Mouse (Mus musculus) right cerebral cortex, adult 2 months (tissue): ENCODE results near the gene Ank2.
"Not testable (repeated sequence)": the region's sequence is repeated elsewhere in the genome, so short reads cannot be mapped to it uniquely, and the experiment has no call there.

Source experiments
- DNase-seq, 2 experiments: peaks; one replicate each; pipeline ENCODE4 v3.0.0; 2021 to 2022; ENCODE audit warnings: low spot score in 2 of 2

The Ank2 gene

GRCm38 (mm10) chr3:127485174-127485573, 14.0 kb downstream of the Ank2 start:
- peak; percentile 52 for DNase-seq

GRCm38 (mm10) chr3:127481658-127482057, 17.5 kb downstream of the Ank2 start:
- no peak for DNase-seq

GRCm38 (mm10) chr3:127480369-127480768, 18.8 kb downstream of the Ank2 start:
- DNase-seq, result not testable (repeated sequence)

GRCm38 (mm10) chr3:127474115-127474514, 25.0 kb downstream of the Ank2 start:
- DNase-seq, result no peak

- no peak for DNase-seq
These were observed 29.9 kb downstream of the Ank2 start for GRCm38 (mm10) chr3:127469164-127469752.

GRCm38 (mm10) chr3:127468569-127468968, 30.6 kb downstream of the Ank2 start:
- DNase-seq, result no peak

- DNase-seq, result no peak
These were observed 35.2 kb downstream of the Ank2 start for GRCm38 (mm10) chr3:127463816-127464480.

GRCm38 (mm10) chr3:127463165-127463564, 36.0 kb downstream of the Ank2 start:
- no peak for DNase-seq

- DNase-seq, result no peak
These were observed 36.7 kb downstream of the Ank2 start for GRCm38 (mm10) chr3:127462413-127462812.

- DNase-seq, result no peak
These were observed 38.2 kb downstream of the Ank2 start for GRCm38 (mm10) chr3:127460891-127461437.

- no peak for DNase-seq
These were observed 39.3 kb downstream of the Ank2 start for GRCm38 (mm10) chr3:127459858-127460257.

- no peak for DNase-seq
These were observed 40.2 kb downstream of the Ank2 start for GRCm38 (mm10) chr3:127458925-127459324.

GRCm38 (mm10) chr3:127458420-127458798, 40.7 kb downstream of the Ank2 start:
- DNase-seq, result no peak

GRCm38 (mm10) chr3:127457761-127458419, 41.3 kb downstream of the Ank2 start:
- no peak for DNase-seq

GRCm38 (mm10) chr3:127453738-127454137, 45.4 kb downstream of the Ank2 start:
- DNase-seq, result peak in 1 of 2 experiments; percentile 18

GRCm38 (mm10) chr3:127453254-127453653, 45.9 kb downstream of the Ank2 start:
- no peak for DNase-seq

GRCm38 (mm10) chr3:127452233-127452632, 46.9 kb downstream of the Ank2 start:
- no peak for DNase-seq

- DNase-seq, result no peak
These were observed 47.4 kb downstream of the Ank2 start for GRCm38 (mm10) chr3:127451741-127452140.

- peak; percentile 38 to 49 for DNase-seq
These were observed 48.1 kb downstream of the Ank2 start for GRCm38 (mm10) chr3:127451070-127451469.

GRCm38 (mm10) chr3:127446173-127446572, 53.0 kb downstream of the Ank2 start:
- DNase-seq, result peak; percentile 76 to 77

GRCm38 (mm10) chr3:127433291-127433690, 65.9 kb downstream of the Ank2 start:
- no peak for DNase-seq

- peak; percentile 13 to 31 for DNase-seq
These were observed 69.3 kb downstream of the Ank2 start for GRCm38 (mm10) chr3:127429866-127430265.

GRCm38 (mm10) chr3:127428527-127428926, 70.6 kb downstream of the Ank2 start:
- no peak for DNase-seq
